Mouse (Mus musculus) neural tube, embryonic 11.5 days (tissue): Measurements from ENCODE around the gene Rph3a. TPM values are rescaled to one million over a fixed set of nuclear protein-coding genes. Genes with fewer than 3 reads are reported as not detected.
"Not testable (repeated sequence)": the region's sequence is repeated elsewhere in the genome, so short reads cannot be mapped to it uniquely, and the experiment has no call there.

Experiments
- ATAC-seq: fragments of 200-750 bp; cut with Nextera tagmentation; 2 replicates; pipeline ENCODE4 v1.8.0; 2017; ENCODE audit warnings: moderate number of reproducible peaks, mild to moderate bottlenecking, moderate TSS enrichment, moderate library complexity; ENCODE audit not compliant: insufficient read depth, low FRiP score, low TSS enrichment
- DNase-seq: peaks from one replicate; pipeline ENCODE4 v3.0.0-alpha.2; 2015; ENCODE audit warnings: low spot score
- H3K27ac ChIP-seq: fragments of 300-500 bp; sonication (generic); 2 replicates; pipeline ENCODE4 v1.5.1; 2014; ENCODE audit warnings: low read depth, mild to moderate bottlenecking, low read length
- H3K27me3 ChIP-seq: fragments of 300-500 bp; sonication (generic); 2 replicates; pipeline ENCODE4 v1.6.1; 2014; ENCODE audit warnings: mild to moderate bottlenecking, low read length, mixed read lengths; ENCODE audit not compliant: control insufficient read depth, insufficient read depth
- H3K36me3 ChIP-seq: fragments of 300-500 bp; sonication (generic); 2 replicates; pipeline ENCODE4 v1.6.1; 2014; ENCODE audit warnings: mild to moderate bottlenecking, low read length, moderate library complexity, mixed read lengths; ENCODE audit not compliant: control insufficient read depth, insufficient read depth
- H3K4me1 ChIP-seq: fragments of 300-500 bp; sonication (generic); 2 replicates; pipeline ENCODE4 v1.6.1; 2014; ENCODE audit warnings: low read length, mixed read lengths; ENCODE audit not compliant: control insufficient read depth, insufficient read depth
- H3K4me2 ChIP-seq: fragments of 300-500 bp; sonication (generic); 2 replicates; pipeline ENCODE4 v1.6.1; 2014; ENCODE audit warnings: low read depth, mild to moderate bottlenecking, moderate library complexity
- H3K4me3 ChIP-seq: fragments of 300-500 bp; sonication (generic); 2 replicates; pipeline ENCODE4 v1.5.1; 2014; ENCODE audit warnings: low read depth, low read length
- H3K9ac ChIP-seq: fragments of 300-500 bp; sonication (generic); 2 replicates; pipeline ENCODE4 v1.6.1; 2014; ENCODE audit warnings: mild to moderate bottlenecking, low read length
- H3K9me3 ChIP-seq: fragments of 300-500 bp; sonication (generic); 2 replicates; pipeline ENCODE4 v1.6.1; 2016; ENCODE audit warnings: low read length; ENCODE audit not compliant: control insufficient read depth
- WGBS: fragments of 180-500 bp; shearing (Covaris S2); extraction: QIAGEN DNeasy Blood & Tissue Kit; methylation state at CpG from one replicate; pipeline ENCODE4 v1.1.7; 2014; 5-methylcytosine and 5-hydroxymethylcytosine counted together
- polyA plus RNA-seq: library from polyadenylated mRNA; unstranded; fragments of >200 nt; fragmentation: Nextera tagmentation; extraction: Ambion mirVana; gene quantifications from 2 replicates; pipeline ENCODE4 v1.2.1, GENCODE M21; 2014

The Rph3a gene
- polyA plus RNA-seq, 1 experiment from 2014 or later: 1.5 TPM

- H3K4me1 ChIP-seq, H3K4me3 ChIP-seq, DNase-seq, H3K4me2 ChIP-seq, H3K9me3 ChIP-seq, H3K36me3 ChIP-seq, H3K9ac ChIP-seq, H3K27ac ChIP-seq, ATAC-seq, H3K27me3 ChIP-seq: not testable (repeated sequence)
- 64% methylated on average over 8 of the region's 8 CpGs for WGBS
These were observed 95.7 kb downstream of the Rph3a start, which contains the start of gene Oas1d for GRCm38 (mm10) chr5:120914204-120914603. Oas1d (plus strand) TSS chr5:120914536.

GRCm38 (mm10) chr5:120908196-120908920 lies 101.5 kb downstream of the Rph3a start:
- H3K4me1 ChIP-seq: no peaks in the 10 kb centered on the region
- H3K9me3 ChIP-seq: no peaks in the 10 kb centered on the region
- H3K4me3 ChIP-seq: no peak overlapping the region
- no peak overlapping the region for H3K27ac ChIP-seq
- ATAC-seq: no peak
- 51% methylated on average over 7 of the region's 7 CpGs for WGBS
- H3K36me3 ChIP-seq: no peaks in the 10 kb centered on the region
- H3K4me2 ChIP-seq: no peak overlapping the region
- H3K9ac ChIP-seq: no peak overlapping the region
- H3K27me3 ChIP-seq: no peaks in the 10 kb centered on the region
- DNase-seq: no peak

GRCm38 (mm10) chr5:120906791-120907733 lies 102.8 kb downstream of the Rph3a start, which contains the start of gene Oas1a:
Oas1a (minus strand) TSS chr5:120907521.
- H3K4me3 ChIP-seq, DNase-seq, H3K36me3 ChIP-seq, H3K4me2 ChIP-seq, H3K9ac ChIP-seq, H3K27me3 ChIP-seq, H3K9me3 ChIP-seq, H3K4me1 ChIP-seq, H3K27ac ChIP-seq, ATAC-seq: not testable (repeated sequence)
- 37% methylated on average over 8 of the region's 12 CpGs for WGBS

- no peaks in the 10 kb centered on the region for H3K9me3 ChIP-seq
- no peaks in the 10 kb centered on the region for H3K4me1 ChIP-seq
- WGBS: 90% methylated on average over 5 of the region's 5 CpGs
- H3K27ac ChIP-seq: no peak overlapping the region
- DNase-seq: no peak
- no peaks in the 10 kb centered on the region for H3K36me3 ChIP-seq
- H3K27me3 ChIP-seq: no peaks in the 10 kb centered on the region
- no peak overlapping the region for H3K9ac ChIP-seq
- H3K4me2 ChIP-seq: no peak overlapping the region
- no peak overlapping the region for H3K4me3 ChIP-seq
- ATAC-seq: no peak
These were observed 107.8 kb downstream of the Rph3a start for GRCm38 (mm10) chr5:120902056-120902455.

GRCm38 (mm10) chr5:120900666-120901065 lies 109.2 kb downstream of the Rph3a start:
- Histone ChIP-seq H3K4me1 (no peaks in the 10 kb centered on the region), H3K4me3 (no peak overlapping the region), H3K9ac (no peak overlapping the region), H3K36me3 (no peaks in the 10 kb centered on the region), H3K4me2 (no peak overlapping the region), H3K27me3 (no peaks in the 10 kb centered on the region), H3K9me3 (no peaks in the 10 kb centered on the region), H3K27ac (no peak overlapping the region)
- no peak for DNase-seq
- 67% methylated on average over 1 of the region's 1 CpGs for WGBS
- ATAC-seq: no peak

GRCm38 (mm10) chr5:120898726-120899125 lies 111.2 kb downstream of the Rph3a start:
- ATAC-seq: no peak
- H3K27ac ChIP-seq: no peak overlapping the region

GRCm38 (mm10) chr5:120898307-120898706 lies 111.6 kb downstream of the Rph3a start:
- H3K4me3 ChIP-seq: no peak overlapping the region
- H3K9me3 ChIP-seq: no peaks in the 10 kb centered on the region
- DNase-seq (no peak), ATAC-seq (no peak)
- no peak overlapping the region for H3K27ac ChIP-seq
- no peaks in the 10 kb centered on the region for H3K36me3 ChIP-seq
- 83% methylated on average over 6 of the region's 6 CpGs for WGBS
- H3K4me1 ChIP-seq: no peaks in the 10 kb centered on the region
- H3K9ac ChIP-seq: no peak overlapping the region
- no peaks in the 10 kb centered on the region for H3K27me3 ChIP-seq
- H3K4me2 ChIP-seq: no peak overlapping the region

More at GRCm38 (mm10) chr5:120898726-120899125, 111.2 kb downstream of the Rph3a start:
- DNase-seq: no peak
- Histone ChIP-seq H3K4me1 (no peaks in the 10 kb centered on the region), H3K4me3 (no peak overlapping the region), H3K36me3 (no peaks in the 10 kb centered on the region), H3K27me3 (no peaks in the 10 kb centered on the region), H3K4me2 (no peak overlapping the region), H3K9me3 (no peaks in the 10 kb centered on the region), H3K9ac (no peak overlapping the region)

- Histone ChIP-seq H3K27ac (no peak overlapping the region), H3K4me2 (no peak overlapping the region), H3K27me3 (no peaks in the 10 kb centered on the region), H3K4me3 (no peak overlapping the region), H3K36me3 (no peaks in the 10 kb centered on the region), H3K4me1 (no peaks in the 10 kb centered on the region), H3K9ac (no peak overlapping the region), H3K9me3 (no peaks in the 10 kb centered on the region)
- WGBS: 83% methylated on average over 11 of the region's 11 CpGs
- DNase-seq (no peak), ATAC-seq (no peak)
These were observed 114.5 kb downstream of the Rph3a start for GRCm38 (mm10) chr5:120895231-120895900.
